Mouse (Mus musculus) forebrain, embryonic 14.5 days (tissue): ENCODE measurements around the gene Arl15. TPM values are rescaled to one million over a fixed set of nuclear protein-coding genes. Genes with fewer than 3 reads are reported as not detected.

Experiments
- ATAC-seq: fragments of 200-750 bp; cut with Nextera tagmentation; 2 replicates; pipeline ENCODE4 v1.8.0; 2017; ENCODE audit warnings: mild to moderate bottlenecking, moderate library complexity
- DNase-seq: peaks from one replicate; pipeline ENCODE4 v3.0.0-alpha.2; 2015; ENCODE audit warnings: low spot score
- H3K27ac ChIP-seq: fragments of 300-500 bp; sonication (generic); 2 replicates; pipeline ENCODE4 v1.5.1; 2014; ENCODE audit warnings: low read depth, mild to moderate bottlenecking, control low read depth, low read length, moderate library complexity
- H3K27me3 ChIP-seq: fragments of 300-500 bp; sonication (generic); replicated peaks from 2 replicates; pipeline ENCODE4 v1.6.1; 2014; ENCODE audit warnings: low read length, control low read depth, mixed read lengths; ENCODE audit not compliant: control insufficient read depth, insufficient read depth
- H3K36me3 ChIP-seq: fragments of 300-500 bp; sonication (generic); 2 replicates; pipeline ENCODE4 v1.6.1; 2014; ENCODE audit warnings: low read length, control low read depth; ENCODE audit not compliant: control insufficient read depth, insufficient read depth
- H3K4me1 ChIP-seq: fragments of 300-500 bp; sonication (generic); 2 replicates; pipeline ENCODE4 v1.6.1; 2014; ENCODE audit warnings: antibody characterized with exemption, low read length, control low read depth; ENCODE audit not compliant: control insufficient read depth, insufficient read depth
- H3K4me2 ChIP-seq: fragments of 300-500 bp; sonication (generic); 2 replicates; pipeline ENCODE4 v1.6.1; 2014; ENCODE audit warnings: mild to moderate bottlenecking, control low read depth, low read length
- H3K4me3 ChIP-seq: fragments of 300-500 bp; sonication (generic); 2 replicates; pipeline ENCODE4 v1.5.1; 2014; ENCODE audit warnings: low read depth, low read length, control low read depth
- H3K9ac ChIP-seq: fragments of 300-500 bp; sonication (generic); 2 replicates; pipeline ENCODE4 v1.6.1; 2014; ENCODE audit warnings: mild to moderate bottlenecking, low read length, control low read depth, moderate library complexity
- H3K9me3 ChIP-seq: fragments of 300-500 bp; sonication (generic); replicated peaks from 2 replicates; pipeline ENCODE4 v1.6.1; 2016; ENCODE audit warnings: low read length, control low read depth, mixed read lengths; ENCODE audit not compliant: control insufficient read depth
- WGBS: fragments of 180-500 bp; shearing (Covaris S2); extraction: QIAGEN DNeasy Blood & Tissue Kit; methylation state at CpG from one replicate; pipeline ENCODE4 v1.1.7; 2014; 5-methylcytosine and 5-hydroxymethylcytosine counted together
- polyA plus RNA-seq: library from polyadenylated mRNA; unstranded; fragments of >200 nt; fragmentation: Nextera tagmentation; extraction: Ambion mirVana; gene quantifications from 2 replicates; pipeline ENCODE4 v1.2.1, GENCODE M21; 2014

Gene Arl15
- polyA plus RNA-seq, 1 experiment from 2014 or later, result 18.7 TPM

DNA sequence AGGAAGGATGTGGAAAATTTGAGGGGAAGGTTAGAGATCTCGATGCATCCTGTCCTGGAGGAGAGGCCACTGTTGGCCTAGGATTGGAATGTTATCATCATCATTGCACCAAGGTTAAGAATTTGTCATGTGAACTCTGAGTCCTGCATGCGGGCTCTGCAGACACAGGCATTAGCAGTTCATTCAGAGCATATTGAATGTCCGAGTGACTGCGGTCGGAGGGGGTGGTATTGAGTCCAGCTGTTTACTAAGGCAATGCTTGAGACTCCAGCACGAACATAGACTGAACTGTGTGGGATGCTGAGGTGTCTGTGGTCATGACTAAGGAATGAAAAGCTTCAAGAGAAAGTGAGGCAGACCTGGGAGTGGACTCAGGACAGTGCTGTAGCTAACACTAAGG, 38.6 kb downstream of the Arl15 start:
- no peaks in the 10 kb centered on the region for H3K9me3 ChIP-seq
- H3K4me3 ChIP-seq, result no peak overlapping the region
- H3K4me2 ChIP-seq, result no peak overlapping the region
- no peak overlapping the region for H3K9ac ChIP-seq
- ATAC-seq, result no peak
- WGBS, result 93% methylated on average over 6 of the region's 6 CpGs
- no peak for DNase-seq
- H3K27ac ChIP-seq, result no peak overlapping the region
- no peaks in the 10 kb centered on the region for H3K27me3 ChIP-seq
- H3K36me3 ChIP-seq, result no peaks in the 10 kb centered on the region
- H3K4me1 ChIP-seq, result no peaks in the 10 kb centered on the region

DNA sequence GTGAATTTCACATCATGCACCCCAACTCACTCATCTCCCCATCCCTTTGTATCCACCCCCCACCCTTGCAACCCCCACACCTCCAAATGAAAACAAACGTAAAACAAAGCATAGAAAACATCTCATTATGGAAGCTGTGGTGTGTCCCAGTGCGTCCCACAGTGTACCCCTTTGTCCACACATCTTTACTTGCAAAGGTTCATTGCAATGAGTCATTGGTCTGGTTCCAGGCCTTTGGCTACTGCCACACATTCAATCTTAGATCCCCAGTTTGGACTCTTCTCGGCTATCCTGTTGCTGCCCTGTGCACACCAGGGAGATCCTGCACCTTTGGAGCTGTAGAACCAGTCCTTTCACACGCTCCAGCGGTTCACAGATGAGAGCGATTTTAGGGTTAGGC, 41.6 kb downstream of the Arl15 start:
- Histone ChIP-seq H3K4me1 (no peaks in the 10 kb centered on the region), H3K27ac (no peak overlapping the region), H3K36me3 (no peaks in the 10 kb centered on the region), H3K4me3 (no peak overlapping the region), H3K27me3 (no peaks in the 10 kb centered on the region), H3K9ac (no peak overlapping the region), H3K4me2 (no peak overlapping the region), H3K9me3 (no peaks in the 10 kb centered on the region)
- WGBS, result 93% methylated on average over 6 of the region's 6 CpGs
- no peak for ATAC-seq
- no peak for DNase-seq

- 96% methylated on average over 16 of the region's 16 CpGs for WGBS
- no peak overlapping the region for H3K4me3 ChIP-seq
Measured at GRCm38 (mm10) chr13:113838601-113839576, 44.6 kb downstream of the Arl15 start.

GRCm38 (mm10) chr13:113840421-113840820, 46.1 kb downstream of the Arl15 start:
- ATAC-seq, result no peak

More at GRCm38 (mm10) chr13:113838601-113839576, 44.6 kb downstream of the Arl15 start:
- no peak overlapping the region for H3K4me2 ChIP-seq
- no peak overlapping the region for H3K27ac ChIP-seq
- no peaks in the 10 kb centered on the region for H3K9me3 ChIP-seq
- DNase-seq, result no peak
- ATAC-seq, result no peak
- H3K4me1 ChIP-seq, result no peaks in the 10 kb centered on the region
- no peaks in the 10 kb centered on the region for H3K27me3 ChIP-seq
- no peaks in the 10 kb centered on the region for H3K36me3 ChIP-seq
- no peak overlapping the region for H3K9ac ChIP-seq

DNA sequence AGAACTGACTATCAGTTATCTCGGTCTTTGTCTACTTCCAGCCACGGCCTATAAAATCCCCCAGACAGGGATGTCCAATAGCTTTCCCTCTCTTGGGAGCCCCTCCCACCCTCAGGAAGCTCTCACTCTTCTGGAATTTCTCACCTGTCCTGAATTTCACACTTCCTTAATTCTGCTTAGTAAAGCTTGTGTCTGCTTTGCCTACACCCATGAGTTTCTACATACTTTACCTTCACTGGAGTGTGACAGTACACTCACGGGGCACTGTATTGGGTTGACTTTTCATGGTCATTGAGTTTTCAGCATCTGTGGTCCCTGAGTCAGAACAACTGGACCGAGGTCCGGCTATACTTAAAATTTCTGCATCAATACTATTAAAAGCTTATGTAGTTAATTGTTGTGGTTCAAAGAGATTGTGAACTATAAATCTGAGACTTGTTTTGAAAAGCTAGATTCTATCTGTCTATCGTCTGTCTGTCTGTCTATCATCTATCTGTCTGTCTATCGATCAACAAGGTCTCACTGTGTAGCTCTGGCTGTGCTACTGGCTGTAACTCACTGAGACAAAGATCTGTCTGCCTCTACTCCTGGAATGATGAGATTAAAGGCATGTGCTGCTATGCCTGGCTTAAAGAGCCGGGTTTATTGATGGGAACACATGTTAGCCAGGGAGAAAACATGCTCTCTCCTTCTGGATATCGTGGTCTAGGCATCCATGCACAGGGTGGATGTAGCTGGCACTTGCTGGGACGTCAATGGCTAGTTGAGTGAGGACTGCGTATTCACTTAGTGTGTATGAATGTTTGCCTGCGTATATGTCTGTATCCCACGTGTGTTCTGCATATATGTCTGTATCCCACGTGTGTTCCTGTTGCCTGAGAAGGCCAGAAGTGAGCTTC, 48.4 kb downstream of the Arl15 start:
- Histone ChIP-seq H3K4me2 (no peak overlapping the region), H3K36me3 (no peaks in the 10 kb centered on the region), H3K9ac (no peak overlapping the region), H3K4me3 (no peak overlapping the region), H3K4me1 (0 out of 2 replicates have a peak, but pooled peaks cover 3% of the 10 kb centered on the region), H3K9me3 (no peaks in the 10 kb centered on the region), H3K27me3 (no peaks in the 10 kb centered on the region), H3K27ac (no peak overlapping the region)
- 94% methylated on average over 14 of the region's 14 CpGs for WGBS
- no peak for DNase-seq
- no peak for ATAC-seq

More at GRCm38 (mm10) chr13:113840421-113840820, 46.1 kb downstream of the Arl15 start:
- H3K4me2 ChIP-seq, result no peak overlapping the region
- WGBS, result 89% methylated on average over 6 of the region's 6 CpGs
- H3K27me3 ChIP-seq, result no peaks in the 10 kb centered on the region
- no peak overlapping the region for H3K27ac ChIP-seq
- no peak for DNase-seq
- H3K36me3 ChIP-seq, result no peaks in the 10 kb centered on the region
- no peaks in the 10 kb centered on the region for H3K9me3 ChIP-seq
- no peaks in the 10 kb centered on the region for H3K4me1 ChIP-seq
- H3K4me3 ChIP-seq, result no peak overlapping the region
- H3K9ac ChIP-seq, result no peak overlapping the region

DNA sequence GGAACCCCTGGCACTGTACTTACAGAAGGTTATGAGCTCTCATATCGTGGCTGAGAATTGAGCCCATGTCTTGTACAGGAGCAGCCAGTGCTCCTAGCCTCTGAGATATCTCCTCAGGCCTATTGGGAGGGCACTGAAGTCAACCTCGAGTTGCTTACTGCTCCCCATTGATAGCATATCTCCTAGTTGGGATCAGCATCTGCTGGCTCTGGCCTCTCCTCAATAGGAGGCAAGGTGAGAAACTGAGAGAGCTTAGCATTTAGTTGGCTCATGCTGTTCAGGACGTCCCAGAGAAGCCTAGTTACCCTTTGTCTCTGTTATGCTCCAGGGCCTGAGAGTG, 49.0 kb downstream of the Arl15 start:
- 78% methylated on average over 3 of the region's 3 CpGs for WGBS
- H3K27me3 ChIP-seq, result no peaks in the 10 kb centered on the region
- no peak overlapping the region for H3K27ac ChIP-seq
- H3K4me3 ChIP-seq, result no peak overlapping the region
- no peak overlapping the region for H3K9ac ChIP-seq
- ATAC-seq (no peak), DNase-seq (no peak)
- no peaks in the 10 kb centered on the region for H3K36me3 ChIP-seq
- no peak overlapping the region for H3K4me2 ChIP-seq
- H3K4me1 ChIP-seq, result 0 out of 2 replicates have a peak, but pooled peaks cover 3% of the 10 kb centered on the region
- no peaks in the 10 kb centered on the region for H3K9me3 ChIP-seq

- Histone ChIP-seq H3K27ac (no peak overlapping the region), H3K4me2 (no peak overlapping the region), H3K27me3 (no peaks in the 10 kb centered on the region), H3K4me3 (no peak overlapping the region), H3K4me1 (0 out of 2 replicates have a peak, but pooled peaks cover 3% of the 10 kb centered on the region), H3K9ac (no peak overlapping the region), H3K36me3 (no peaks in the 10 kb centered on the region), H3K9me3 (no peaks in the 10 kb centered on the region)
- ATAC-seq, result no peak
- DNase-seq, result no peak
- WGBS, result 95% methylated on average over 8 of the region's 8 CpGs
Measured at GRCm38 (mm10) chr13:113843901-113844300, 49.6 kb downstream of the Arl15 start.

GRCm38 (mm10) chr13:113844717-113845116, 50.4 kb downstream of the Arl15 start:
- Histone ChIP-seq H3K27me3 (no peaks in the 10 kb centered on the region), H3K4me3 (no peak overlapping the region), H3K4me1 (0 out of 2 replicates have a peak, but pooled peaks cover 3% of the 10 kb centered on the region), H3K9ac (no peak overlapping the region), H3K9me3 (no peaks in the 10 kb centered on the region), H3K4me2 (no peak overlapping the region), H3K36me3 (no peaks in the 10 kb centered on the region), H3K27ac (no peak overlapping the region)
- 96% methylated on average over 4 of the region's 4 CpGs for WGBS
- ATAC-seq (no peak), DNase-seq (no peak)
